Mouse (Mus musculus) cerebellum, postnatal 14 days (tissue): ENCODE data around the gene Fgf12.

Experiments used
- DNase-seq, 2 experiments: peaks; one replicate each; pipeline ENCODE4 v3.0.0; 2021; ENCODE audit warnings: mixed read lengths in 2 of 2

The Fgf12 gene

DNA sequence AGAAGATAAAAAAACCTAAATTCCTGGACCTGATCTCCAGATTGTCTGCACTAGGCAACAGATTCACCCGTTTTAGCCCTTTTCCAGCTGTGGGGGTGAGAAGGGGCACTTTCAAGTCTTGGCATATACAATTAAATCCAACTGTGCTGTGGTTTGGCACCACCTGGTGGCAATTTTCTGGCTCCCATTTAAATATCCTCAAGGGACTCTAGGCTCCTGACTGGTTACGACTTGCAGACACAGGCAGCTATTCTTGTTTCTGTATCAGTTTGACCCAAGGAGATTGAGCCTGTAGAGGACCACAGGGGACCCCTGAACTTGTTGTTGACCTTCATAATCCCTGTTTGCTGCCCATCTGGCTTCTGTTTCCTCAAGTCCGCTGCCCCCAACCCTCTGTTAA, 141.9 kb downstream of the Fgf12 start:
- peak; percentile 9 to 13 for DNase-seq

DNA sequence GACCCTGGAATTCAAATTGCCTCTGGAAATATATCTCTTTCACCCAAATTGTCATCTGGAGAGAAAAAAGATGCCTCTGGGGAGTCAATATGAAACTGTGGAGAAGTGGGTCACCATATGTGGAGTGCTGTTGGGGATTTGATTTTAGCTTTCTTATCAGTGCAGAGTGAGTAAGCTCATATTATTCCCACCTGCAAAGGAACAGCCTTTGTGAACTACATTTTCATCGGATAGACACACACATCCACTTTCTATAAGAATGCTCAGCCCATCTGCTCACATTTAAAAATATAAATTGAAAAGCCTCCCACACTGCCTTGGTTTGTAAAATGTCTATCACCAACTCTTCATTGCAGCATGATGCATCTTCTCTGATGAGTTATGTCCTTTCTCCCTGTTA, 149.7 kb downstream of the Fgf12 start:
- DNase-seq = no peak

DNA sequence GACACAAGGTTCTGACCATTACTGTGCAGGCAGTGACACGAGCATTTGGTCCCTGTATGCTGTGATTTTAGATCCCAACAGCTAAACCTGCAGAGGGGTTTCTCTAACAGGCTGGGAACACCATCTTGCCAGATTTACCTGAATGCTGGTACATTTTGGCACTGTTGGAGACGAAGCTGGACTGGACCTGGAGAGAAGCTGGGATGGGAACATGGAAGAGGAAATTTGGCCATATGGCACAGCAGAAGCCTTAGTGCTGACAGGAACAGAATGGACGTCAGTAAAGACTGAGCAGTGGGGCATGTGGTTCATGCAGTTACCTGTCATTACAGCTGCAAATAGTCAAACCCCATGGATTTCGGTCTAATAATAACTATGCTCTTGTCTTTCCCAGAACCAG, 151.1 kb downstream of the Fgf12 start:
- DNase-seq = peak; percentile 26 to 49

DNA sequence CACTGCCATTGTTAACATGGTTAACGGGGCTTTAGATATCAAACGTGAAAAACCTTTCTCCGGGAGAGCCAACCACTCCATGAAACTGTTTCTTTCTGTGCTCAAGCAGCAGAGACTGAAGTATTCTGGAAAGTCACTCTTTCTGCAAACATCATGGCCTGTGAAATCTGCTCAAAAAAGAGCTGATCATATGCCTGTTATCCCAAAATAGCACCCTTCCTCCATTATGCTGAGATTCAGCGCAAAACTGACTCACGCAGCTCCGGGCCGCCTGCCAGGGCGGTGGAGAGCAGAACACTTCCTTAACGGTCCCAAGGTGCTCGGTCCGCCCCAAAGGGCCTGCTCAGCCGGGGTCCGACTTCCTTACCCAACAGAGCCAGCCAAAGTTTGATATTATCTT, 156.8 kb downstream of the Fgf12 start:
- DNase-seq = peak; percentile 28 to 36

DNA sequence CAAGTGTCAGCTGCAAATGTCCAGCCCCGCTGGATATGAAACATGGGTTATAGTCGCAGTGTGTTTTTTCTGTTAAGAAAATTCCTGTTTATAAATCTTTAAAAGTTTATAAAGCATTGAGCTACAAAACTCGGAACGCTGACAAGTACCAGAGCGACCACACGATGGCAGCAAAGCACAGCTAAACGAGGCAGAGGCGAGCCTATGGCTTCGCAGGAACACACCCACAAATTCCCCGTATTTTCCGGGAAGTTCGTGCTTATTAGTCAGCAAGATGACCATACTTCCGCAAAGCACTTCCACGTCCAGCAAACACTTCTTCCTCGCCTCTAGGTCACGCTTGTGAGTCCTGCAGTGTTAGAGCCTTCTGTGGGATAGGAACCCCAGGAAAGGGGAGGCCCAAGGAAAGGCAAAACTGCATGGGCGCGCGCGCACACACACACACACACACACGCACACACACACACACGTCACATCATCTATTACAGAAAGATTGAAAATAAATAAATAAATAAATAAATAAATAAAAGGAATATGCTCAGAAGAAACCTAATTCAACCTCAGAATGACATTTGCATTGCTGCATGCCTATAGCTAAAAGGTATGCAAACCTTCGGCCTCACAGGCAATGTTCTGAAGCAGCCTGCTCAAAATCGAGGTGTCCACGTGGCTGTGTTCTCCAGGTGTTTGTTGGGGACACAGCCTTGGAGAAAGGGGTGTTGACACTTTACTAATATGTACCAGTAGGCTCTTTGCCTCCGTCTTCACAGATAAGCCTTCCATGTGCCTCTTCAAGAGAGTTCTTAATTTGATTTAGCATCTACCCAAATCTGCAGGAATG, 159.6 kb downstream of the Fgf12 start:
- DNase-seq = peak; percentile 88 to 89

DNA sequence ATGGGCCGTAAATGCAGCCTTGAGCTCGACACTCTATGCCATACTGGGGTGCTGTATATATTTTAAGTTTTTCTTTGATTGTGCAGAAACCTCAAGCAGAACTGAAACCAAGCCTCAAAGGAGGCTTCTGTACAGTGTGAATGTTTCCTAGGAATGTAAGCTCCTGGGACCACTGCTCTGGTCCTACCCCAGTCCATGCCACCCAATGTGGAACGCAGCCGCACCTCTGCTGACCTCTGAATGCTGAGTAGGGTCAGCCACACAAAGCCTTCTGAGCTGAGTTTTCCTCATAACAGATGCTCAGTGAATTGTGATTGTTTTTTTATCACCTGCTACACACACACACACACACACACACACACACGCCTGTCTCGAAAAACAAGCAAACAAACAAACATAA, 160.4 kb downstream of the Fgf12 start:
- DNase-seq = no peak

DNA sequence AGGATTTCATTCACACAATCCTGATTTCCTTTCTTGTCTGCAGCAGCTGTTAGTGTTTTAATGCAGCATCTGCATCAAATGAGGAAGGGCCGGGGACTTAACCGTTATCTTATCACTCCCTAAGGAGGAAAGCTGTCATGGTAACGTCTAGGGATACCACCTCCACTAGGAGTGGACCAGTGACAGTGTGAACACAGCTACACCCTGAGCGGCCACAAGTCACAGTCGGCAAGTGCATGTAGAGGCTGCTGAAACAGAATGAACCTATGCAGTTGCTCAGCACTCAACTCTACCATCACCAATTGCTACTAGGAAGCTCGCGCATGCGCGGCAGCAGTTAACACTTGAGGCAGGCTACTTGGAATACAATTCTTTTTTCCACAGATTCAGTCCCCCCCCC, 161.3 kb downstream of the Fgf12 start:
- DNase-seq = no peak

DNA sequence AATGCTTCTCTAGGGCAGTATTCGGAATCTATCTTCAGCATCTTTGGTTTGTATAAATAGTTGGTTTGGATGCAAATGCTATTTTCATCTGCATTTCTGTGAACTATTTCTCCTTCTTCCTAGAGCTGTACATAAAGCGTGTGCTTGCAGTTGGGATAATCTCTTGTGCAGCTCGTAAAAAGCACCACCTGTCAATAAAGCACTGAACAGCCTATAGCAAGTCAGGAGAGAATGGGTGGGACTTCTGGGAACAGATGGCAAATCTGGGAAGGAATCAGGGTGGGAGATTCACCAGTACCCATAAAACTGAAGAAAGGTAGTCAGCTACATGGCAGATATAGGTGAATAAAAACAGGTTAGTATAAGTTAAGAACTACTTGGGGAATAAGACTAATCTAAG, 180.7 kb downstream of the Fgf12 start:
- DNase-seq = no peak

DNA sequence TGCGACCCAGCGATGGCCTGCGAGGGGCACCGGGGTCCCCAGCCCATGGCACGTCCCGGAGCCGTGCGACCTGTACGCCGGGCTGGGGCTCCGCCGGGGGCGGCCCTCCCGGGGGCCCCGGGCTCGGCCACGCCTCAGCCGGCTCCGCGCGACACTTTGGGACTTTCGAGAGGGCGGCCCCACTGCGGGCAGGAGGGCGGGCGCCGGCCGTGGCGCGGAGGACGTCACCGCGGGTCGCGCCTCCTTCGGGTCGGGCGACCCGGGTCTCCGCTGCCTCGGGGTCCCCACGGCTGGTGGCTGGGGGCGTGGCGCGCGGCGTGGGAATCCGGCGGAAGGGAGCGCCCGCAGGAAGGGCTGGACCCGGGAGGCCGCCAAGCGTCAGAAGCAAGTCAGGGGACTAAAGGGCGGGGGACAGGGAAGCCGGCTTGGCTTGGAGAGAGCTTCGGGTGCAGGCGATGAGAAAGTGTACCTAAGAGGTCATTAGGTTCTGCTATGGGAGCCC, 188.1 kb downstream of the Fgf12 start:
- peak; percentile 15 to 16 for DNase-seq

DNA sequence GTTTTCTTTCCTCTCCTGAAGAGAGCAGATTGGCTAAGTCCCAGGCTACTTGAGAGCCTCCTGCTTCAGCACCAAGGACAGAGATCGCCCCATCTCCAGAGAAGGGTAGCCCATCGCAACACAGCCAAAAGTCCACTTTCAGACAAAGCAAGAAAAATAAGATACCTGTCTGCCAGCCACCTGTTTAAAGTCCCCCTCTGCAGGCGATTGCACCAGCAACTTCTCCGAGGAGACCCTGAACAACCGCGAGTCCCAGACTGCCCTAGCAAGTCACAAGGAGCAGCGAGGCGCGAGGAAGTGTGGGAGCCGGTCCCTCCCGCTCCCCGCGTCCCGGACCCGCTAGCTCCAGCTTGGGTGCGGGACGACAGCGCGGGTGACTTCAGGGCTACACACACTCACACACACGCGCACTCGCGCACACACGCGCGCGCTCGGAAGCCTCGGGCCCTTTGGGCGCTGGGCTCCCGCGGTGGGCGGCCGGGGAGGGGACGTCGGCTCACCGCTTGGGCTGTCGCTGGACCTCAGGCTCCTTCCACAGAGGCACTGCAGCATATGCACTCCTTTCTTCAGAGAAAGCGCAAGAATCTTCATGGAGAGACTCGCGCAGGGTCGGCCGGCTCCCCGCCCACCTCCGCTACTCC, 188.7 kb downstream of the Fgf12 start:
- peak; percentile 13 to 15 for DNase-seq

DNA sequence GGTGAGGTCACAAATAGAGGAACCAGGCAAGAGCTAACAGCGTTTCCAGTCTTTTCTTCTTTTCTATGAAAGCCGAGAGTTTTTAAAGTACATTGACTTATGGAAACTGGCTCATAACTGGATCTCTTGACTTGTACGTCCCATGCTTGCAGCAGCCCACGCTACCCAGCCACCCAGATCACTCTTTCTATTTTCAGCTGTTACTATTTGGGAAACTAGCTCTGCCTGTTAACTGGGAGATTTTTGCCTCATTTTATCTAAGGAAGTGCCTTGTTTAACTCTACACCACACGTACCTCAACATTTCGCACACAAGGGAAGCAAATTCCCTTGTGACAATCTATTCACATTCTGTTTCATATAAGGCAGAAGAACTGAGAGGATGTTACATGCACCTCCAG, 190.0 kb downstream of the Fgf12 start:
- DNase-seq = no peak

DNA sequence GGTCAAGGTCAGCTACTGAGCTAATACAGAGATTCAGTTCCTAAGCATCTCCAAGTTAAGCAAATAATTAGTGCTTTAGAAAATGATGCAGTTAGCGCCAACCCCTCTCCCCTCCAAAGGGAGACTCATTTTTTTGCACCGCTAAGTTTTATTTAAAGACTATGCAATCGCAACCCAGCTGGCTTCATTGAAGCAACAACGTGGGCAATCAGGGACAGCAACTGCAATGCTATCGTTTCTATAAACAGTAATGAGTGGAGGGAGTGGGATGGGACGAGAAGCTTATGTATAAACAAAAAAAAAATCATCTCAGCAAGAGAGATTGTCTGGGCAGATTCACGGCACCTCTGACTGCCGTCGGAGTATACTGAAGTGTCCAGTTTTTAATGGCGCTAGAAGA, 197.6 kb downstream of the Fgf12 start:
- DNase-seq = no peak

DNA sequence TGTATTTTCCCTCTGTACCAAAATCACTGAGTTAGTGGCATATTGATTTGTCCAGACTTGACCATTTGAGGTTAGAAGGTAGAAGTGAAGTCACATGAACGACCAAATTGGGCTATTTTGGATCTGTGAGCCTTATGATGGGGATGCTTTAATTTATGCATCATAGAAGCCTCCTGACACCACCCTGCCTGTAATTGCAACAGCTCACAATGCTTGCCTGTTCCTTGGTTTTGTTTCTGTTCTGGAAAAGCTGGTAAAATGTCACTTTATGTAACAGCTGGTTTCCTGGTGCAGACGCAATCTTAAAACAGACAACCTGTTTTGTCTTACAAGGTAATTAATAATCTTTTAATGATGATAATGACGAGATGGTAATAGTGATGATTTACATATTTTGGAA, 213.4 kb downstream of the Fgf12 start:
- DNase-seq = no peak

DNA sequence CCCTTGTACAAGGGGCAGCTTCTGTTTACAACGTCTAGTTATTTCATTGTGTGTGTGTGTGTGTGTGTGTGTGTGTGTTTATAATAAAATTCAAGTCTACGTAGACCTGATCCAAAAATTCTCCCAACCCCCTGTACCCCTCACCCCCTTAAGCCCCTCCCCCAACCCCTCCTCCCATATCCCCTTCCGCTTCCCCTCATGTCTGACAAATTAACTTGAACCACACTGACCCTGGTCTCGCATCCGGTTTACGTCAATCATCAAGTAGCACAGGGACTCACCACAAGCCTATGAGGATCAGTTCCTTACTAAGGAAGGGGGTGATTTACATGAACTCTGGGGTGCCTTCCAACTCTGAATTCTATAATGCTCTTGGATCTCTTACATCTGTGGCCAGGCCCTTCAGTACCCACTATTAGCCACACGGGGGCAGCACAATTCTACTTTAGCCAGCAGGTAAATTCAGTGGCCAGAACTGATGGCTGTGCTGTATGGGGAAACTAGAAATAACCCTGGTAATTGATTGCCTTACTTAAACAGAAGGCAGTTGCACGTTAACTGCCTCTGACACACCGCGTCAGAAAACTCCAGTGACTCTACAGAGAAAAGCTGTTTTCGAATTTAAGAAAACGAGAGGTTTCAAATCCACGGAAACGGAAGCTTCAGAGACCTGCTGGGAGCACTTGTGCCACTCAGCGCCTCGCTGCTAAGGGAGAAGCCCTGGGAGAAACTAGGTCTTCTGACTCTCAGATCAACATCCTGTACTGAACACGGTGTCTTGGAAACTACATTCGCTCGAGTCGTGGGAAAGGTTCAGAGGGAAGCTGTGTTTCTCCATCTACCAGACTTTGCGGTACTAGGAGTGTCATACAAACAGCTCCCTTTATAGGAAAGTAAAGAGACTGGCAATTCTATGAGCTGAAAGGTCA, 235.0 kb downstream of the Fgf12 start:
- peak; percentile 90 for DNase-seq

DNA sequence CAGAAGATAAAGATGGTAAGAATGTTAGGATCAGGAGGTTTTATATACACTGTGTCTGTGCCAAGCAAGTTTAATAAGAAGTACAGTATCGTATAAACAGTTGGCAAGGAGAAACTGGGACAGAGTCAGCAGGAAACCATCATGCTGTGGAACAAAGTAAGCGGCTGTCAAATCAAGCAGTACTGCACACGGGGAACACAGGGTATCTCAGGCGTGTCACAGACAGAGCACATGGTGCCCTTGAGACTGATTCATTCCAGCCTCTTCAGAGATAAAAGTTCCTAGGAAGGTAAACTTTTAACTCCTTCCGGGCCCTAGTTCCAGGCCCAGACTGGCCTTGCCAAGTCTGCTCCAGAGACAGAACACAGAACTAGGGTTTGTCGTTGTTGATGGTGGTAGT, 240.4 kb downstream of the Fgf12 start:
- DNase-seq = no peak

DNA sequence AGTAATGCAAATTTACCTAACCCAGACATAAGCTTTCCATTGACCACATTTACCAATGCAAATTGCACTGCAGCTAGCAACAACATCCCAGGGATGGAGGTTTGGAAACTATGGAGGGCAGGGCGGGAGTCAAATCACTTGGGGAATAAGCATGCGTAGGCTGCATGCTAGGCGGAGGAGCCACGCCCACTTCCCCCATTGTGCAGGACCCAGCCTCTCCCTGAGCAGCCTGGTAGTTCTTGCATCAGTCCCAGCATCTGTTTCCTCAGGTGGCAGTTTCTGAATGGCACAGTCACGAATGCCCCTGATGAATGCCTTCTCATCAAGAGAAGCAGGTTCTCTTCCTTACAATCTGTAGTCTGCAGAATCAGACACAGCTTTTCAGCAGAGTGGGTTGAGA, 241.5 kb downstream of the Fgf12 start:
- DNase-seq = no peak

DNA sequence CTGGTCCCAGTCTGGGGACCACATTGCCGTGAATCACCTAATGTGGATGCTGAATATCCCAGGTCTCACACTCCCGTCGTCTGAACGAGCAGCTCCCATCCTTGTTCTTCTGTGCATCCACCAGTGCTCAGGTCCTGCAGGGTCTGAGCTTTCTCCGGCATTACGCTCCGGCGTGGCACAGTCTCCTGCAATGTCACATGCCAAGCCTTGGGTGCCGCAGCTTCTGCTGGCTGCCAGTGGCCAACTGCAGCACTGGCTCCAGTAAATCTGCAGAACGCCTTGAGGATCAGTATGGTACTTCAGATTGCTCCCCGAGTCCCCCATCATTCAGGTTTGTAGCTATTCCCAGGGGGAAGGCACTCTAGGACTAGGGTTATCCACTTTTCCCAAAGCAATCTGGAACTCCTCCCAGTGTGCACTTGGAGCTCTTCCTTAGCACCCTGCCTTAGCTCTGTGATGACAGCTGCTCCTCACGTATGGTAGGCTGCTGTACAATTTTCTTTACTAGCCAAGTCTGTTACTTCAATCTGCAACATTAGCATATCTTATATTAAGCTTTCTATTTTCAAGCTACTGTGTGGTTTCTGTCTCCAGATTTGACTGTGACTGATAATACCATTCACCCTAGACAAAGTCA, 254.8 kb downstream of the Fgf12 start:
- peak in 1 of 2 experiments; percentile 27 for DNase-seq

DNA sequence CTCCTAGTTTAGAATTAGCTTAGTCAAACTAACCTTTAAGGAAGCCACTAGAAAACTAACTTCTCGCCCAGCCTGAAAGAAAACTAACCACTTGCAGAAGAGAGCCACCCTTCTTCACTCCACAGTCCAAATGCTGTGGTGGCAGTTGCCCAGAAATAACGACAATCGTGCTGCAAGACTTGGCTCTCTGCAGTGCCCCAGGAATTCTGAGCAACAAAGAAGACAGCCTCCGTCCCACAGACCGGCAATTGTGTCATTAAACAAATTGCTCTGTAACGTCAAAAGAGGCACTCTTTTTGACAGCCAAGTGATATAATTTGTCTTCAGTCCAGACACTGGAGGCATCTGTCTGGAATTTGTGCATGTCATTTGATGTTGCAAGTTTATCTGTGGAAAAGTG, 261.2 kb downstream of the Fgf12 start:
- DNase-seq = peak; percentile 41 to 62

DNA sequence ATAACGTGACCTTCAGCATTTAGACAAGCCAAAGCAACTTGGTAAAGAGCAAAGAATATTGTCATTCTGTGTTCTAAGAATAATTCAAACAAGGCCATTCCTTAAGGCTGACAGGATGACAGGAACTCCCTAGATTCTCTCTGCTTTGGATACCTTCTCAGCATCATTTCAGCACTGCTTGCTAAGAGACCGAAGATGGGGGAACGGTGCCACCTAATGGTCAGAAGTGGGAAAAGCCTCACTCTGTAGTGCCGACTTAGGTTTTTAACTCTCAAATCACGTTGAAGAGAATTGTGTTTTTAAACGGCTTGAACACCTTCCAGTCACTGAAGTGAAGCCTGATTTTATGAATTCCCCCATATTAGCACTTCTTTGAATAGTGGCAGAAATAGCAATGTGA, 262.4 kb downstream of the Fgf12 start:
- DNase-seq = peak; percentile 91

DNA sequence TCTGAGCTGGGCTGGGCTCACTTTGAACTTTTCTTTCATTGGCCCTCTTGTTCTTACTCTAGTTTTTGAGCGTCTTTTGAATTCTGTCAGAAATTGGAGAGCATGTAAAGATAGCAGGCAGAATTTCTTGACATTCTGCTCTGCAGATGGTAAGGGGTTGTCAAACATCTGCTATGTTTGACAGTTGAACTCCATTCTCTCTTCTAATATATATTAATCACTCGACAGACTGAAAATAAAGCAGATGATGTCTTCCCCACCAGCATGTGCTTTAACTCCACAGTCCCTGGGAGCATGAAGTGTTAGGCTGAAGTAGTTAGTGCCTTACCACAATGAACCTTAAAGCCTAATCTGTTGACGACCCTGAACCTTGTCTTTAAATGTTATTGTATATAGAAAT, 267.9 kb downstream of the Fgf12 start:
- no peak for DNase-seq

DNA sequence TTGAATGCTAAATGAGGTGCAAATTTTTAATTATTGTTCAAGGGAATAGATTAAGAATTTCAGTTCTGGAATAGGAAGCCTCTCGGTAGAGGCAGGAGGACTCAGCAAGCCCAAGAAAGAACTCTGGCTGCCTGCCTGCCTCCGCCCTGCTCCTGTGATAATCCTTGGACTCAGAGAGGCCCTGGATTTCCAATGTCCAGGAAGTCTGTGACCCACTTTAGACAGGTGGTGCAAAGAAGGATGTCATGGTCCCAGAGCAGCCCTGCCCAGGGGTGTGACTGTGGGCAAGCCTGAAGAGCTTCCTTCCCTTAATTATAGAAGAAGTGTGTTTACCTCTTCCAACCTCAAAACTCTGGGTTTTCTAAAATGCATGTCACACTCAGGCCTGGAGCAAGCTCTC, 273.8 kb downstream of the Fgf12 start:
- DNase-seq = peak; percentile 77 to 86

DNA sequence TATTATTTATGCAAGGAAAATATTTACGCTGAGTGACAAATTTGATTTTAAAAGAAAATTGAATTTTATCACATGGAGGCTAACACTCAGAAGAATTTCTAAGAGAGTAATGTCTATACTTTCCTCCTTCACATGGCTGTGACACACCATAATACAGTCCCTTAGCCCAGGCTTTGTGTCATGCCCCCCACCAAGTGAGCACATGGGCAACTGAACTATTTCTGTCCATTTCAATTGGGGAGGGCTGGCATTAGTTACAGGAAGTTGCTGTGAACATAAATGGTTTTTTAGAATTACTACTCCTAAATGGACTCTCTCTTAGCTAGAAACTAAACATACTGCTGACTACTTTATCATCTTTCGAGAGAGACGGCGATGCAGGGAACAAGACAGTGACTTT, 276.2 kb downstream of the Fgf12 start:
- DNase-seq = peak in 1 of 2 experiments; percentile 64

DNA sequence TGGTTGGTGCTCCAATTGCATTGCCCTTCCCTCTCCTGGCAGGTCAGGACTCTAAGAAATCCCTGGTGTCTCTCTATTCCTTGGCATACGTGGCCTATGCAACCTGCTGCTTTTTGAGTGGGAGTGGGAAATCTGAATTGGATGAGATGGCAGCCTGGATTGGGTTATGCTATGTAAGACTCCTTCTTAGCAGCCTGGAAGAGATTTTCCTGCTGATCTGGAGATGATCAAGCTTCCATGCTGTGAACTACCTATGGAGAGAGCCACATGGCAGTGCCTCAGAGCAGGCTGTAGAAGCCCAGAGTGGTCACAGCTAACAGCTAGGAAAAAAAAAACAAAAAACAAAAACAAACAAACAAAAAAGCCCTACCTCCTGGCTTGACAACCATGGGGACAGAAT, 277.3 kb downstream of the Fgf12 start:
- DNase-seq = peak; percentile 36 to 77
